Mouse (Mus musculus) cerebellum, adult (tissue): ENCODE data around the gene Zbtb43.
A peak's percentile ranks its signal among the peaks of the same experiment; 100 is the strongest.

Experiments
- ATAC-seq: cut with Nextera tagmentation; 2 replicates; pipeline ENCODE4 v1.9.2; 2017; ENCODE audit warnings: mild to moderate bottlenecking, moderate library complexity, mixed read lengths; ENCODE audit not compliant: insufficient number of reproducible peaks, low FRiP score, low TSS enrichment

Gene Zbtb43

GRCm38 (mm10) chr2:33430771-33431699 is 37.3 kb downstream of the Zbtb43 start, which contains the start of gene Zbtb34:
Zbtb34 (minus strand) TSS chr2:33431324.
- peak; percentile 58; the same call in 1 of the 2 replicates for ATAC-seq

DNA sequence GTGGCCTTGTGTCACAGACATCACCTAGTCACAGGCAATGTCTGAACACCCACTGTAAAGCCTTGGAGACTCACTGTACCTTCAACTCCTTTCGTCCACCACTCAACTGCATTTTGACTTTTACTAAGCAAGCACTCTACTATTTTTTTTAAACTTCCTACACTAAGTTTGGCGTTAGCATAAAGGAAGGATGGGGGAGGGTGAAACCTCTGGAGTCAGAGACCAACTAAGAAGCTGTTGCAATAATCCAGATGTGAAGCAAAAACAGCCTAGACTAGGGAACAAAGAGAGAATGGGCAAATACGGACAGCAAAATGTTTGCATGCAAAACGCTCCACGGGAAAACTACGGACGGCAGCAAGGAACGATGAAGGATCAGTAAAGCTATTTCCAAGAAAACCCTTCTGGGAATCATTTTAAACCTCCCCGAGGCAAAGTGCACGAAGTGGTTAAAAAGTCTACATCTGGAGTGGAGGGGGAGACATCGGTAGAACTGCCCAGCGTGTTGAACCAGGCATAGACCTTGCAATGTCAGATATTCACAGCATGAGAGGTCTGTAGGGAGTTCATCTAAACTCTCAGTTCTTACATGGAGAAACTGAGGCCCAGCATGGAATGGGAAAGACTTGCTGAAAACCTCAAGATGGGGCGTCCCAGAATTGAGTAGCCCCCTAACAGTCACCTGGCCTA is 38.1 kb downstream of the Zbtb43 start:
- 0 out of 2 replicates have a peak, but pooled peaks have one; percentile 3 for ATAC-seq

DNA sequence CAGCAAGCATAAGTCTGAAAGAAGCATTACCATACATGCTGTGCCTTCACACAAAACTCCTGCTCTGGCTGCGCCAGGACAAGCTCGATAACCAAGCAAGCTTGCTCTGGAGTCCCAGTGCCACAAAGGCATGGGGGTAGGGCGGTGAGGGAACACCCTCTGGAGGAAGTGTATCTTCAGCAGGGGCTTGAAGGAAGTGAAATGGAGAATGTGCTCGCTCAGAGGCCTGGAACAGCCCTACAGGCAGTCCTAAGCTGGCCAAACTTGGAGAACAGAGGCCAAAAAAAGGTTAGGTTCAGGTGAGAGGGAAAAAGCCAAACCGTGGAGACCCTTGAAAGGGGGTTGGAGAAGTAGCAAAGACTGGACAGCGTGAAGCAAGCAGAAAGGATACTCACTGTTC is 39.0 kb downstream of the Zbtb43 start:
- no peak for ATAC-seq

- no peak for ATAC-seq
Measured at GRCm38 (mm10) chr2:33426640-33427398, 41.5 kb downstream of the Zbtb43 start.

DNA sequence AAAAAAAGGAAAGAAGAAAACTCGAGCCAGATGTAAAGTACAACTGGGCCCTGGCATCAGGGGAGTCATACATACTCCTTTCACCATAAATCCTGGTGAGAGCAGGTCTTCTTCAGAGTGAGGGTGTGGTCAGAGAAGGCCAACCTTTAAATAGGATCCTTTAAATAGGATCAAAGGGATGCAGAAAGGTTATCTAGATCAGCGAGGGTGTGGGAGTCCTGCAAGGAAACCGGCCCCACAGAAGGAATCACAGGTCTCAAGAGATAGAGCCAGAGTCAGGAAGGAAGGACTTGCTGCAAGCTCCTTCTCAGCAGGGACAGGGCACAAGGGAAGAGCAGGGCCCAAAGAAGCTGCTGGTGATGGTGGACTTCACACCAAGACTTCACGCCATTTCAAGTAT is 50.9 kb downstream of the Zbtb43 start:
- no peak for ATAC-seq

DNA sequence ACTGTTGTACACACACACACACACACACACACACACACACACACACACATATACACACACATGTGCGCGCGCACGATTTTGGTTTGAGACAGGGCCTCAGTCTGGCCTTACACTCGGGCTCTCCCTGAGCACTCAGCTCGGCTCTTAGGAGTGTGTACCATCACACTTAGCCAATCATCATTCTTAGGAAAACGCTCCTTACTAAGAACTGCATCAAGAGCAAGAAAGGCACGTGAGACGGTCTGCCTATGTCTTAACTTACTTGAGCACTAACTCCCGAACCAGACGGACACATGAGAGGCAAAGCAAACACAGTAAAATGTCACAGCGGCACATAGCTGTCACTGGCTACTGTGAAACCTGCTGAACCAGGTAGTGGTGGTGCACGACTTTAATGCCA is 54.3 kb downstream of the Zbtb43 start:
- no peak for ATAC-seq

DNA sequence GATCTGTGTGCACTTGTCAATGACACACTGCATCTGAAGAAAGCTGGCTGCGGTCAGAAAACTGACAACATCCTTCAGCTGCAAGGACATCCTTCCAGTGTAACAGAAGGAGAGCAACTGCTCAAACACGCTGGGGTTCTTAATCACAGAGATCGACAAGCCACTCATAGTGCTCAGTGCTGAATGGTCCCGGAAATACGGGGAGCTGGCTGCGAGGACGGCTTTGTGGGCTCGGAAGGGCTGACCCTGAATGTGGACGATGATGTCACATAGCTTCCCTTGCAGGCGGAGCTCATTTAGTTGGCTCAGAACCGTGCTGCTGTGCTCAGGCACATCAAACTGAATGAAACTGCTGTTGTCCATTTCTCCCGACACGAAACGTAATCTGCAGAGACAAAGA is 56.2 kb downstream of the Zbtb43 start:
- no peak for ATAC-seq

DNA sequence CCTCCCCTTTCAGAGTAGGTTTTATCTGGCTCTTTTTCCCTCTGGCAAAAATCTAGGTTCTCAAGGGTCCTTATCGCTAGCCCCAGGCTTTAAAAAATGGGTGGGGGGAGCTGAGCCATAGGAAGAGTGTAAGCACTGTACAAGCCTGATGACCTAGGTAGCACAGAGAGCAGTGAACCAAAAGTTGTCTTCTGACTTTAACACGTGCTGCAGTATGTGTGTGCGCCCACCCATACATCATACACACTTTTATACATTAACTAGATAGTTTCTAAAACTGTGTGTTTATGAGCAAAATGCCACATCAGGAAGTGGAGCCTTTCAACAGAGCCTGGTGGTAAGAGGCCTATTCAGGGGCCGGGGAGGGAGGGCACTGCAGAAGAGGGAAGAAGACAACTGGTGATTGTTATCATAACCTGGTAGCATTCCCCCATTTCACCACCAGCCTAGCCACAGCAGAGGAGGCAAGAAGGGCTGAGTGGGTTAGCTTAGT is 64.8 kb downstream of the Zbtb43 start:
- ATAC-seq: no peak

- no peak for ATAC-seq
Measured at GRCm38 (mm10) chr2:33402638-33403037, 65.7 kb downstream of the Zbtb43 start.

DNA sequence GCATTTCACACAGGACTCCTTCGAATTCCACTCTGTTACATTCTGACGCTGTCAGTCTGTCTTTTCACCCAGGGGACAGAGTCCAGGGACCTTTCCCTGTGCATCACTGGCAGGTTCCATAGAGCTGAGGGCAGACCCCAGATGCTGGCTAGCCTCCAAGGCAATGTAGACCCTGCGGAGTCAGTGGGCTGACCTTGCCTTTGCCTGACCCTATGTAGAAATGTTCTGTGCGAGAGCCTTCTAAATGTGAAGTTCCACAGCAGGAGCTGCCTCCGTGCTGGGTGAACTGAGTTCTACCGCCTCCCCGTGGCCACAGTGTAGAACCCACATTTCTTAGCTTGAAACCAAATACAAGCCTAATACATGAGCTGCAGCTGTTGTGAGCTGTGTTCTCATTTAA is 66.1 kb downstream of the Zbtb43 start:
- no peak for ATAC-seq

- ATAC-seq: no peak
Measured at GRCm38 (mm10) chr2:33401217-33401616, 67.1 kb downstream of the Zbtb43 start.

DNA sequence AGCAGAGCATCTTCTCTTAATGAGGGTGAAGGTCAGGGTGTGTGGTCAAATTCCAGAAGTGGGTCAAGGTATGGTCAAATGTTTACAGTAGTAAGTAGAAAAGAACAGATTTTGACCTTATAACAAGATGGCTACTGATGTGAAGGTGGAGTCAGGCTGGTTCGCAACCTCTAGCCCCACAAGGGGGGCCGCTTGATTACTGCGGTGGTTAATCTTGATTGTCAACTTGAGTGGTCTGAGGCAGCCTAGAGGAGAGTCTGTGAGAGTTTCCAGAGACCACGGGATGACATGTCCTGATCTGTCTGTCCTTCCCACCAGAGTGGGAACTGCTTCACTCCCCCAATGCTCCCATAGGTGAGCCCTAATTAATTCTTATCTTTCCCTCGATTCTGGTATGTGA is 67.8 kb downstream of the Zbtb43 start:
- ATAC-seq: no peak
